Mouse (Mus musculus): ENCODE measurements around the gene Syde2. TPM values are rescaled to one million over a fixed set of nuclear protein-coding genes. Genes with fewer than 3 reads are reported as not detected.

The Syde2 gene
- polyA plus RNA-seq, 1 experiment: 2.6 TPM

- Histone ChIP-seq H3K27me3 (ENCODE audit: control insufficient read depth, insufficient read depth, insufficient read length) (no peaks in the 10 kb centered on the region), H3ac (ENCODE audit: control insufficient read depth, insufficient read length, low read depth) (no peak overlapping the region)
- no peak for TF ChIP-seq MYOG (IDR thresholded peaks at IDR 0.05; ENCODE audit: control insufficient read depth, extremely low read depth, insufficient read length)
- TF ChIP-seq MAX (IDR thresholded peaks at IDR 0.05): no peak
- no peak for TF ChIP-seq FOSL1 (IDR thresholded peaks at IDR 0.05; ENCODE audit: insufficient read depth, low read length, poor library complexity, severe bottlenecking)
- no peak for TF ChIP-seq MYOD1 (IDR thresholded peaks at IDR 0.05; ENCODE audit: control insufficient read depth, insufficient read length, low read depth)
- no peak for TF ChIP-seq CEBPB (IDR thresholded peaks at IDR 0.05; ENCODE audit: low read depth)
- no peak for TF ChIP-seq CTCF (IDR thresholded peaks at IDR 0.05; ENCODE audit: control insufficient read depth, insufficient read depth, insufficient read length)
- no peak for TF ChIP-seq USF1 (IDR thresholded peaks at IDR 0.05; ENCODE audit: low read depth)
These were observed 16.2 kb upstream of the Syde2 start for GRCm38 (mm10) chr3:145971501-145971900.

GRCm38 (mm10) chr3:145974986-145975385 is 12.7 kb upstream of the Syde2 start:
- Histone ChIP-seq H3K4me3 (ENCODE audit: insufficient read depth, poor library complexity, severe bottlenecking) (no peak overlapping the region), H3K36me3 (ENCODE audit: control insufficient read depth, insufficient read depth) (no peaks in the 10 kb centered on the region), H3K79me2 (ENCODE audit: control insufficient read depth, insufficient read depth) (no peaks in the 10 kb centered on the region), H3ac (ENCODE audit: control insufficient read depth, insufficient read length, low read depth) (no peak overlapping the region), H3K27me3 (ENCODE audit: control insufficient read depth, insufficient read depth, insufficient read length) (no peaks in the 10 kb centered on the region), H3K79me3 (ENCODE audit: low read depth) (no peaks in the 10 kb centered on the region)
- no peak for TF ChIP-seq MYOD1 (IDR thresholded peaks at IDR 0.05; ENCODE audit: control insufficient read depth, insufficient read length, low read depth)

More at GRCm38 (mm10) chr3:145971501-145971900, 16.2 kb upstream of the Syde2 start:
- Histone ChIP-seq H3K4me3 (ENCODE audit: insufficient read depth, poor library complexity, severe bottlenecking) (no peak overlapping the region), H3K36me3 (ENCODE audit: control insufficient read depth, insufficient read depth) (no peaks in the 10 kb centered on the region), H3K79me2 (ENCODE audit: control insufficient read depth, insufficient read depth) (no peaks in the 10 kb centered on the region), H3K79me3 (ENCODE audit: low read depth) (no peaks in the 10 kb centered on the region)

- TF ChIP-seq CTCF (IDR thresholded peaks at IDR 0.05; ENCODE audit: control insufficient read depth, insufficient read depth, insufficient read length) (no peak), CEBPB (IDR thresholded peaks at IDR 0.05; ENCODE audit: low read depth) (peak; percentile 33)
- no peak overlapping the region for H3ac ChIP-seq (ENCODE audit: control insufficient read depth, insufficient read length, low read depth)
- no peaks in the 10 kb centered on the region for H3K27me3 ChIP-seq (ENCODE audit: control insufficient read depth, insufficient read depth, insufficient read length)
- H3K36me3 ChIP-seq (ENCODE audit: control insufficient read depth, insufficient read depth): no peaks in the 10 kb centered on the region
- H3K79me2 ChIP-seq (ENCODE audit: control insufficient read depth, insufficient read depth): no peaks in the 10 kb centered on the region
- H3K4me3 ChIP-seq (ENCODE audit: insufficient read depth, poor library complexity, severe bottlenecking): no peak overlapping the region
- no peaks in the 10 kb centered on the region for H3K79me3 ChIP-seq (ENCODE audit: low read depth)
These were observed 2.2 kb upstream of the Syde2 start for GRCm38 (mm10) chr3:145985333-145985925.

DNA sequence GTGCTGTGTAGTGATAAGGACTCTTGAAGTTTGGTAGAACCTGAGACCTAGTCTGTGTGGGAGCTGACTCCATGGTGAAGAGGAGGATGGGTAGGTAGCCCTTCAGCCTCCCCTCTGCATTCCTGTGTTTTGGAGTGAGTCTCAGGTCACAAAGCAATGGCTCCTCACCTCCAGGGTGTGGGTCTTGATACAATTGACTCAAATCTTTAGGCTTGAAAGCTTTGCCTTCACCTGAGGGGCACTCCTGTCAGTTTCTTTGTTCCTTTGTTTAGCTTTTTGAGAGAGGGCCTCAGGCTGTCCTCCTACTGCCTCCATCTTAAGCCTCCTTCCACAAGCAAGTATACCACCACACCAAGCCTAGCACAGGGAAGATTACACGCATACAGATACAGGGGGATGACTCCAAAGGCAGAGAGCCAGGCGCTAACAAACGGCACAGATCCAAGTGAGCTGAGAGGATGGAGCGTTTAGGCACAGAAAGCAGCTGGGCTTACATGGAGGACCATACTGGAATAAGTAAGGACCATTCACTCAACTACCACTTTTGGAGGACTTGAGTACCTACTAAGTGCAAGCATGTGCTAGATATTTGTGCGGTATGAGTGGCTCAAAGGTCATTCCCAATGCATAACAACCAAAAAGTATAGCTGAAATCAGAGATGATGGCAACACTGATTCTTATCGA is 1.2 kb upstream of the Syde2 start:
- no peaks in the 10 kb centered on the region for H3K79me3 ChIP-seq (ENCODE audit: low read depth)
- H3K4me3 ChIP-seq (ENCODE audit: insufficient read depth, poor library complexity, severe bottlenecking): no peak overlapping the region
- H3K27me3 ChIP-seq (ENCODE audit: control insufficient read depth, insufficient read depth, insufficient read length): no peaks in the 10 kb centered on the region
- TF ChIP-seq USF1 (IDR thresholded peaks at IDR 0.05; ENCODE audit: low read depth) (no peak), CTCF (IDR thresholded peaks at IDR 0.05; ENCODE audit: control insufficient read depth, insufficient read depth, insufficient read length) (no peak), MYOG (IDR thresholded peaks at IDR 0.05; ENCODE audit: control insufficient read depth, extremely low read depth, insufficient read length) (no peak), MYOD1 (IDR thresholded peaks at IDR 0.05; ENCODE audit: control insufficient read depth, insufficient read length, low read depth) (no peak), CEBPB (IDR thresholded peaks at IDR 0.05; ENCODE audit: low read depth) (no peak), FOSL1 (IDR thresholded peaks at IDR 0.05; ENCODE audit: insufficient read depth, low read length, poor library complexity, severe bottlenecking) (no peak), MAX (IDR thresholded peaks at IDR 0.05) (no peak)
- no peaks in the 10 kb centered on the region for H3K36me3 ChIP-seq (ENCODE audit: control insufficient read depth, insufficient read depth)
- no peak overlapping the region for H3ac ChIP-seq (ENCODE audit: control insufficient read depth, insufficient read length, low read depth)
- H3K79me2 ChIP-seq (ENCODE audit: control insufficient read depth, insufficient read depth): no peaks in the 10 kb centered on the region

- Histone ChIP-seq H3K79me3 (ENCODE audit: low read depth) (no peaks in the 10 kb centered on the region), H3K79me2 (ENCODE audit: control insufficient read depth, insufficient read depth) (no peaks in the 10 kb centered on the region), H3ac (ENCODE audit: control insufficient read depth, insufficient read length, low read depth) (peak overlapping the region; percentile 60), H3K36me3 (ENCODE audit: control insufficient read depth, insufficient read depth) (no peaks in the 10 kb centered on the region), H3K27me3 (ENCODE audit: control insufficient read depth, insufficient read depth, insufficient read length) (no peaks in the 10 kb centered on the region), H3K4me3 (ENCODE audit: insufficient read depth, poor library complexity, severe bottlenecking) (peak overlapping the region; percentile 45)
- no peak for TF ChIP-seq MYOG (IDR thresholded peaks at IDR 0.05; ENCODE audit: control insufficient read depth, extremely low read depth, insufficient read length)
- no peak for TF ChIP-seq CTCF (IDR thresholded peaks at IDR 0.05; ENCODE audit: control insufficient read depth, insufficient read depth, insufficient read length)
- no peak for TF ChIP-seq CEBPB (IDR thresholded peaks at IDR 0.05; ENCODE audit: low read depth)
- TF ChIP-seq MYOD1 (IDR thresholded peaks at IDR 0.05; ENCODE audit: control insufficient read depth, insufficient read length, low read depth): no peak
- TF ChIP-seq FOSL1 (IDR thresholded peaks at IDR 0.05; ENCODE audit: insufficient read depth, low read length, poor library complexity, severe bottlenecking): no peak
- TF ChIP-seq USF1 (IDR thresholded peaks at IDR 0.05; ENCODE audit: low read depth): no peak
- no peak for TF ChIP-seq MAX (IDR thresholded peaks at IDR 0.05)
These were observed 457 bp downstream of the Syde2 start for GRCm38 (mm10) chr3:145987970-145988683.
